Mouse (Mus musculus): Measurements from ENCODE around the gene Samhd1. TPM values are rescaled to one million over a fixed set of nuclear protein-coding genes. Genes with fewer than 3 reads are reported as not detected.

The Samhd1 gene
- total RNA-seq (2023), result 576 and 586 TPM in 2 replicates

DNA sequence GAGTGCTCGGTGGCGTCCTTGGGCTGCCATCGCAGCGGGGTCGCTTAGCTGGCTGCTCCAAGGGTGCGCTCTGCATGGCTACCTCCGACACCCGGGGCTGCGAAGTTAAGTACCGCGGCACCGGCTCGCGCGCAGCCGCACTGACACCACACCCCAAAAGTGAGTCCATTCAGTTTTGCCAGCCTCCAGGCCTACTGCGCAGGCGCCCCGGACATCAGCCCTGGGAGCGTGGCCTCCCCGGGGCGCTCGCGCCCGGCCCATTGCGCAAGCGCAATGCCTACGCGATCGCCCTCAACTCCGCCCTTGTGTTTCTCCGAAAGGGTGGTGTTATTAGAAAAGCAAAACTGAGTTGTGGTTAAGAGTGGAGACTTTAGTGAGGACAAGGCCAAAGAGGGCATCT lies at the start of gene Samhd1:
TSS of gene Samhd1 (minus strand) at position 252 of the 400 bp plus-strand sequence.

DNA sequence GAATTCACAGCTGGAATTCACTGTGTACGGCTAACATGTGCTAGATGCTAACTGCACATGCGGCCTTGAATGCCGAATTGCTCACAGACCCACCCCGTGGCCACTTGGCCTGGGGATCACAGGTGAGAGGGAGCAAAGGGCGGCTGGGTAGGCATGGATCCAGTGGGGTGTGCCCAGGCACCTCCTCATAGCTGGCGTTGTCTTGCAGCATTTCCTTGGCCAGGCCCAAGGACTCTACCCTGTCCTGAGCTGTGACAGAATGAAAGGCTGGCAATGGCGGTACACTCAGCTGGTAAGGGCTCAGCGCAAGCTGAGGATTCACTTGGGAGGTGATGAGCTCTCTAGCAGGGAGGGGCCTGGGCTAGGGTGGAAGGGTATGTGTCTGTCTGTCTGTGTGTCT lies 48.3 kb downstream of the Samhd1 start, which contains the start of gene Tldc2:
TSS of gene Tldc2 (plus strand) at position 260 of the 400 bp plus-strand sequence.

DNA sequence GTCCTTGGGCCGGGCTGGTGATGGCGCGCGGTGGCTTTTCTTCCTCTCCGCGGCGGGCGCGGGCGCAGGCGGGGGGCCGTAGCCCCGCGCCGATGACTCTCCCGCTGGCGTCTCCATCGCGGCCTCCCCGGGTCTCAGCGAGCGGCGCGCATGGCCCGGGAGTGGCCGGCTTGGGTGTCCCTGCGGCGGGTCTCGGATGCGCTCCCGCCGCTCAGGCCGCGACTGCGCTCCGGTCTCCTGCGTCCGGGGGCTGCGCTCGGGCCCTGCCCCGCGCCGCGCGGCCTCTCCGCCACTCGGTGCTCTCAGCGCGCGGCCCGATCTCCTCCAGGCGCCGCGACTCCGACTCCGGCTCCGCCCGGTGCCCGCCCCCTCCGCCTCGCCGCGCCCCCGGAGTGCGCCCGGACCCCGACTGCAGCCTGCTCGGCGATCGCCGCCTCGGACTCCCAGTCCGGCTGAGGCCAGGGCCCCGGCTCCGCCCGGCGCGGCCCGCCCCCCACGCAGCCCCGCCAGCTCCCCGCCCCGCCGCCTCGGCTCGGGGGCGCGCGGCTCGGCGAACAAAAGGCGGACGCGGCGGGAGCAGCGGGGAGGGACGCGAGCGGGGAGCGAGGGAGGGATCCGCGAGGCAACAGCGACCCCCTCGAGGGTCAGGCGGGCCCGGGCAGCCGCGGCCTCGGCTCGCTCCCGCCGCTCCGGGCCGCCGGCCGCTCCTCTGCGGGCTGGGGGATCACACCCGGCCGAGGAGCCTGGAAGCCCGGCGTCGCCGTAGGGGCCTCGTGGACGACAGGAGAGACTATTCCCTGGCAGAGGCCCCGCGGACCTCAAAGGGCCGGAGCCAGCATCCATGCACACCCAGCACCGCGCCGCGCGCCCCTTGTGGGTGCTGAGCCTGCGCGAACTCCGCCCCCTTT lies 56.0 kb downstream of the Samhd1 start, which contains the start of gene Soga1:
TSS of gene Soga1 (minus strand) at position 462 of the 908 bp plus-strand sequence.

Other genes starting within 250 kb of the Samhd1 start
- 0.16 and 0.34 TPM in 2 replicates for gene Sla2, start 248.1 kb downstream of the Samhd1 start, total RNA-seq (2023)
- 10.2 and 12.2 TPM in 2 replicates for gene Ndrg3, start 143.2 kb downstream of the Samhd1 start, total RNA-seq (2023)
- 22.6 and 28.7 TPM in 2 replicates for gene Dsn1, start 128.1 kb downstream of the Samhd1 start, total RNA-seq (2023)
- 1.8 and 3.3 TPM in 2 replicates for gene Soga1, start 56.0 kb downstream of the Samhd1 start, total RNA-seq (2023)
- not detected in 2 replicates for gene Tldc2, start 48.2 kb downstream of the Samhd1 start, total RNA-seq (2023)
- 27.1 and 35.3 TPM in 2 replicates for gene Rbl1, start 69.3 kb upstream of the Samhd1 start, total RNA-seq (2023)
- gene Rpn2, start 143.8 kb upstream of the Samhd1 start, total RNA-seq (2023), result 97.4 and 98.2 TPM in 2 replicates
- gene Mroh8, start 144.3 kb upstream of the Samhd1 start, total RNA-seq (2023), result not detected in 2 replicates
- not detected in 2 replicates for gene Ghrh, start 212.2 kb upstream of the Samhd1 start, total RNA-seq (2023)
- 11.3 and 15.4 TPM in 2 replicates for gene Manbal, start 232.3 kb upstream of the Samhd1 start, total RNA-seq (2023)

Data from neutrophil, adult 65 days (primary cell).